Mouse (Mus musculus) forebrain, embryonic 15.5 days (tissue): ENCODE data around the gene Adcy2. TPM values are rescaled to one million over a fixed set of nuclear protein-coding genes. Genes with fewer than 3 reads are reported as not detected.

Experiments used
- ATAC-seq: fragments of 200-750 bp; cut with Nextera tagmentation; replicated peaks from 2 replicates; pipeline ENCODE4 v1.8.0; 2017; ENCODE audit warnings: mild to moderate bottlenecking, moderate TSS enrichment, moderate library complexity
- H3K27ac ChIP-seq: fragments of 300-500 bp; sonication (generic); replicated peaks from 2 replicates; pipeline ENCODE4 v1.5.1; 2015; ENCODE audit warnings: mild to moderate bottlenecking, inconsistent platforms
- H3K27me3 ChIP-seq: fragments of 300-500 bp; sonication (generic); 2 replicates; pipeline ENCODE4 v1.6.1; 2015; ENCODE audit warnings: inconsistent platforms
- H3K36me3 ChIP-seq: fragments of 300-500 bp; sonication (generic); 2 replicates; pipeline ENCODE4 v1.6.1; 2015; ENCODE audit warnings: mild to moderate bottlenecking, inconsistent platforms
- H3K4me1 ChIP-seq: fragments of 300-500 bp; sonication (generic); 2 replicates; pipeline ENCODE4 v1.6.1; 2015; ENCODE audit warnings: inconsistent platforms
- H3K4me2 ChIP-seq: fragments of 300-500 bp; sonication (generic); replicated peaks from 2 replicates; pipeline ENCODE4 v1.6.1; 2015; ENCODE audit warnings: mild to moderate bottlenecking, inconsistent platforms
- H3K4me3 ChIP-seq: fragments of 300-500 bp; sonication (generic); 2 replicates; pipeline ENCODE4 v1.5.1; 2015; ENCODE audit warnings: mild to moderate bottlenecking, inconsistent platforms
- H3K9ac ChIP-seq: fragments of 300-500 bp; sonication (generic); replicated peaks from 2 replicates; pipeline ENCODE4 v1.6.1; 2015; ENCODE audit warnings: mild to moderate bottlenecking, inconsistent platforms
- H3K9me3 ChIP-seq: fragments of 300-500 bp; sonication (generic); 2 replicates; pipeline ENCODE4 v1.6.1; 2016; ENCODE audit warnings: inconsistent platforms
- WGBS: fragments of 180-500 bp; shearing (Covaris S2); methylation state at CpG from one replicate; pipeline ENCODE4 v1.1.7; 2015; ENCODE audit warnings: mixed read lengths; 5-methylcytosine and 5-hydroxymethylcytosine counted together
- polyA plus RNA-seq: library from polyadenylated mRNA; unstranded; fragments of >200 nt; fragmentation: Nextera tagmentation; extraction: Ambion mirVana; gene quantifications from 2 replicates; pipeline ENCODE4 v1.2.1, GENCODE M21; 2015

The Adcy2 gene
- polyA plus RNA-seq, 1 experiment from 2014 or later, result 4.2 TPM

- no peak overlapping the region for H3K4me3 ChIP-seq
- H3K9ac ChIP-seq, result no peak overlapping the region
- H3K36me3 ChIP-seq, result no peaks in the 10 kb centered on the region
- no peak overlapping the region for H3K27ac ChIP-seq
- H3K4me2 ChIP-seq, result no peak overlapping the region
- no peaks in the 10 kb centered on the region for H3K9me3 ChIP-seq
- no peaks in the 10 kb centered on the region for H3K4me1 ChIP-seq
- no peak for ATAC-seq
- H3K27me3 ChIP-seq, result no peaks in the 10 kb centered on the region
These were observed 206.1 kb downstream of the Adcy2 start for GRCm38 (mm10) chr13:68793286-68793685.

- no peaks in the 10 kb centered on the region for H3K27me3 ChIP-seq
- no peak overlapping the region for H3K4me2 ChIP-seq
- H3K27ac ChIP-seq, result no peak overlapping the region
- 89% methylated on average over 8 of the region's 8 CpGs for WGBS
- H3K4me3 ChIP-seq, result no peak overlapping the region
- no peak for ATAC-seq
- no peaks in the 10 kb centered on the region for H3K4me1 ChIP-seq
- no peak overlapping the region for H3K9ac ChIP-seq
- H3K36me3 ChIP-seq, result no peaks in the 10 kb centered on the region
- no peaks in the 10 kb centered on the region for H3K9me3 ChIP-seq
These were observed 211.9 kb downstream of the Adcy2 start for GRCm38 (mm10) chr13:68787286-68788061.

GRCm38 (mm10) chr13:68783096-68783495 lies 216.2 kb downstream of the Adcy2 start:
- Histone ChIP-seq H3K27ac (no peak overlapping the region), H3K9me3 (no peaks in the 10 kb centered on the region), H3K27me3 (no peaks in the 10 kb centered on the region), H3K4me2 (no peak overlapping the region), H3K9ac (no peak overlapping the region), H3K4me1 (no peaks in the 10 kb centered on the region), H3K36me3 (no peaks in the 10 kb centered on the region), H3K4me3 (no peak overlapping the region)
- ATAC-seq, result no peak
- WGBS, result 82% methylated on average over 1 of the region's 1 CpGs

- WGBS, result 91% methylated on average over 6 of the region's 6 CpGs
- no peak overlapping the region for H3K27ac ChIP-seq
- H3K4me1 ChIP-seq, result no peaks in the 10 kb centered on the region
- H3K36me3 ChIP-seq, result no peaks in the 10 kb centered on the region
- H3K9me3 ChIP-seq, result no peaks in the 10 kb centered on the region
- H3K4me2 ChIP-seq, result no peak overlapping the region
- no peak for ATAC-seq
- no peaks in the 10 kb centered on the region for H3K27me3 ChIP-seq
- no peak overlapping the region for H3K4me3 ChIP-seq
- H3K9ac ChIP-seq, result no peak overlapping the region
These were observed 221.2 kb downstream of the Adcy2 start for GRCm38 (mm10) chr13:68778011-68778672.

- H3K4me1 ChIP-seq, result no peaks in the 10 kb centered on the region
- no peaks in the 10 kb centered on the region for H3K27me3 ChIP-seq
- ATAC-seq, result no peak
- WGBS, result 74% methylated on average over 2 of the region's 2 CpGs
- H3K27ac ChIP-seq, result no peak overlapping the region
- H3K4me2 ChIP-seq, result no peak overlapping the region
- no peak overlapping the region for H3K9ac ChIP-seq
- no peaks in the 10 kb centered on the region for H3K36me3 ChIP-seq
- no peak overlapping the region for H3K4me3 ChIP-seq
- no peaks in the 10 kb centered on the region for H3K9me3 ChIP-seq
These were observed 225.6 kb downstream of the Adcy2 start for GRCm38 (mm10) chr13:68773599-68774211.

- Histone ChIP-seq H3K9me3 (no peaks in the 10 kb centered on the region), H3K9ac (no peak overlapping the region), H3K4me2 (no peak overlapping the region), H3K27ac (no peak overlapping the region), H3K36me3 (no peaks in the 10 kb centered on the region), H3K27me3 (no peaks in the 10 kb centered on the region), H3K4me1 (no peaks in the 10 kb centered on the region), H3K4me3 (no peak overlapping the region)
- no peak for ATAC-seq
- WGBS, result 95% methylated on average over 3 of the region's 3 CpGs
These were observed 230.8 kb downstream of the Adcy2 start for GRCm38 (mm10) chr13:68768588-68768987.

- 88% methylated on average over 8 of the region's 8 CpGs for WGBS
- ATAC-seq, result no peak
- no peaks in the 10 kb centered on the region for H3K9me3 ChIP-seq
- no peak overlapping the region for H3K4me3 ChIP-seq
- H3K27me3 ChIP-seq, result no peaks in the 10 kb centered on the region
- no peak overlapping the region for H3K9ac ChIP-seq
- H3K4me1 ChIP-seq, result no peaks in the 10 kb centered on the region
- H3K27ac ChIP-seq, result no peak overlapping the region
- no peak overlapping the region for H3K4me2 ChIP-seq
- no peaks in the 10 kb centered on the region for H3K36me3 ChIP-seq
These were observed 233.3 kb downstream of the Adcy2 start for GRCm38 (mm10) chr13:68765896-68766578.

- no peak overlapping the region for H3K27ac ChIP-seq
- no peaks in the 10 kb centered on the region for H3K27me3 ChIP-seq
- 95% methylated on average over 3 of the region's 3 CpGs for WGBS
- no peaks in the 10 kb centered on the region for H3K36me3 ChIP-seq
- H3K9me3 ChIP-seq, result no peaks in the 10 kb centered on the region
- no peak overlapping the region for H3K4me2 ChIP-seq
- H3K4me3 ChIP-seq, result no peak overlapping the region
- H3K9ac ChIP-seq, result no peak overlapping the region
- ATAC-seq, result no peak
- H3K4me1 ChIP-seq, result no peaks in the 10 kb centered on the region
These were observed 234.7 kb downstream of the Adcy2 start for GRCm38 (mm10) chr13:68764614-68765013.

GRCm38 (mm10) chr13:68749801-68750200 lies 249.5 kb downstream of the Adcy2 start:
- H3K36me3 ChIP-seq, result no peaks in the 10 kb centered on the region
- no peak overlapping the region for H3K4me2 ChIP-seq
- ATAC-seq, result no peak
- no peak overlapping the region for H3K4me3 ChIP-seq
- H3K4me1 ChIP-seq, result no peaks in the 10 kb centered on the region
- H3K27me3 ChIP-seq, result no peaks in the 10 kb centered on the region
- no peaks in the 10 kb centered on the region for H3K9me3 ChIP-seq
- WGBS, result 78% methylated on average over 9 of the region's 9 CpGs
- no peak overlapping the region for H3K9ac ChIP-seq
- no peak overlapping the region for H3K27ac ChIP-seq

- no peaks in the 10 kb centered on the region for H3K27me3 ChIP-seq
- H3K9me3 ChIP-seq, result no peaks in the 10 kb centered on the region
- H3K27ac ChIP-seq, result no peak overlapping the region
- H3K36me3 ChIP-seq, result no peaks in the 10 kb centered on the region
- H3K9ac ChIP-seq, result no peak overlapping the region
- H3K4me2 ChIP-seq, result no peak overlapping the region
- ATAC-seq, result no peak
- H3K4me3 ChIP-seq, result no peak overlapping the region
- 90% methylated on average over 2 of the region's 2 CpGs for WGBS
- no peaks in the 10 kb centered on the region for H3K4me1 ChIP-seq
These were observed 250.0 kb downstream of the Adcy2 start for GRCm38 (mm10) chr13:68749370-68749769.

GRCm38 (mm10) chr13:68745426-68745825 lies 253.9 kb downstream of the Adcy2 start:
- ATAC-seq, result no peak
- H3K4me3 ChIP-seq, result no peak overlapping the region
- no peaks in the 10 kb centered on the region for H3K9me3 ChIP-seq
- no peak overlapping the region for H3K9ac ChIP-seq
- H3K27ac ChIP-seq, result no peak overlapping the region
- H3K27me3 ChIP-seq, result no peaks in the 10 kb centered on the region
- 82% methylated on average over 5 of the region's 5 CpGs for WGBS
- no peaks in the 10 kb centered on the region for H3K36me3 ChIP-seq
- H3K4me1 ChIP-seq, result no peaks in the 10 kb centered on the region
- no peak overlapping the region for H3K4me2 ChIP-seq

GRCm38 (mm10) chr13:68712661-68713060 lies 286.7 kb downstream of the Adcy2 start:
- Histone ChIP-seq H3K9ac (no peak overlapping the region), H3K27me3 (no peaks in the 10 kb centered on the region), H3K27ac (no peak overlapping the region), H3K9me3 (no peaks in the 10 kb centered on the region), H3K36me3 (no peaks in the 10 kb centered on the region), H3K4me2 (no peak overlapping the region), H3K4me1 (peaks cover under 1% of the 10 kb centered on the region; the same call in 1 of the 2 replicates), H3K4me3 (no peak overlapping the region)
- ATAC-seq, result no peak
